Mouse (Mus musculus) ES-Bruce4 (cell line): Measurements from ENCODE around the gene Gucy2c.

Experiments used
- CTCF ChIP-seq: IDR thresholded peaks from one replicate; pipeline ENCODE4 v1.8.1; 2011; ENCODE audit warnings: low read depth, low read length
- POLR2A ChIP-seq: IDR thresholded peaks from one replicate; pipeline ENCODE4 v1.8.1; 2011; ENCODE audit warnings: low read length; ENCODE audit not compliant: insufficient read depth

DNA sequence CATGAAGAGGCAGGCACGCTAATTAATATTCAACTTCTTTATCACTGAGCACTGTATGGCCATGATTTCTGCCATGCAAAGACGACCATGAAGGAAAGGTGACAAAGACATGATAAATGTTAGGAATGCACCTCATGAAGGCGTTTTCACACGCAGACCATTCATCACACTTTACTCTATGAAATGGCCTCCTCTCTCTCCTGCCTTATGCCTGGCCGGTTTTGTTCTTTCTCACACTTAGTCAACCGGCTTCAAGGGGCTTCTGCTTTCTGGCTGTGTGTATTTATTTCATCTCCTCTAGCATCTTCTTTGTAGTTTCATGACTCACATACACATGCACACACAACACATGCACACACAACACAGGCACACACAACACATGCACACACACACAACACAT lies 19.7 kb upstream of the Gucy2c start:
- TF ChIP-seq CTCF (no peak), POLR2A (no peak)
